Mouse (Mus musculus): ENCODE measurements around the gene Cldn6. TPM values are rescaled to one million over a fixed set of nuclear protein-coding genes. Genes with fewer than 3 reads are reported as not detected.
A peak's percentile ranks its signal among the peaks of the same experiment; 100 is the strongest.

The Cldn6 gene
- total RNA-seq, 2 experiments from 2014 or later = not detected

- peak; percentile 37 to 45 for DNase-seq
Measured at GRCm38 (mm10) chr17:23722376-23723125, 43.5 kb downstream of the Cldn6 start, which contains the start of gene 1520401A03Rik. Gene 1520401A03Rik (minus strand): TSS chr17:23722783.

- DNase-seq = no peak
Measured at GRCm38 (mm10) chr17:23725477-23725876, 46.4 kb downstream of the Cldn6 start.

- peak; percentile 97 to 99 for DNase-seq
Measured at GRCm38 (mm10) chr17:23725999-23726757, 47.1 kb downstream of the Cldn6 start, which contains the start of gene Pkmyt1. Gene Pkmyt1 (plus strand): TSS chr17:23726336.

GRCm38 (mm10) chr17:23726758-23727142, 47.7 kb downstream of the Cldn6 start:
- DNase-seq = peak; percentile 82 to 88

- DNase-seq = no peak
Measured at GRCm38 (mm10) chr17:23730441-23730840, 51.4 kb downstream of the Cldn6 start.

Other genes starting within 250 kb of the Cldn6 start
- gene Vmn2r117, start 199.6 kb upstream of the Cldn6 start, total RNA-seq (2021) = not detected
- 10 to 100 TPM; 10.3 to 12.1 TPM for gene Zfp213, start 115.0 kb upstream of the Cldn6 start, total RNA-seq (2021)
- gene Zfp13, start 79.8 kb upstream of the Cldn6 start, total RNA-seq (2021) = 10 to 100 TPM in 1 of 2 experiments, 1 to 10 TPM in 1; 7.0 to 11.4 TPM
- gene Zscan10, start 78.4 kb upstream of the Cldn6 start, total RNA-seq (2021) = not detected
- under 1 TPM; 0.20 TPM for gene Mmp25, start 34.0 kb upstream of the Cldn6 start, total RNA-seq (2021)
- not detected for gene Bicdl2, start 18.7 kb upstream of the Cldn6 start, total RNA-seq (2021)
- gene Hcfc1r1, start 5.7 kb upstream of the Cldn6 start, total RNA-seq (2021) = 100 to 1,000 TPM; 125 to 143 TPM
- 10 to 100 TPM; 28.6 to 30.3 TPM for gene Thoc6, start 5.4 kb upstream of the Cldn6 start, total RNA-seq (2021)
- 100 to 1,000 TPM; 116 to 301 TPM for gene Tnfrsf12a, start 1.8 kb upstream of the Cldn6 start, total RNA-seq (2021)
- not detected for gene Cldn9, start 4.8 kb downstream of the Cldn6 start, total RNA-seq (2021)
- 10 to 100 TPM in 1 of 2 experiments, 1 to 10 TPM in 1; 7.7 to 23.0 TPM for gene 1520401A03Rik, start 43.5 kb downstream of the Cldn6 start, total RNA-seq (2021)
- gene Pkmyt1, start 47.1 kb downstream of the Cldn6 start, total RNA-seq (2021) = 1 to 10 TPM; 4.0 to 5.6 TPM
- gene Paqr4, start 61.6 kb downstream of the Cldn6 start, total RNA-seq (2021) = 10 to 100 TPM in 1 of 2 experiments, 1 to 10 TPM in 1; 9.9 to 13.9 TPM
- gene Kremen2, start 66.6 kb downstream of the Cldn6 start, total RNA-seq (2021) = not detected
- gene Flywch1, start 92.4 kb downstream of the Cldn6 start, total RNA-seq (2021) = 10 to 100 TPM; 60.2 to 61.4 TPM
- 1 to 10 TPM; 6.9 to 8.8 TPM for gene Flywch2, start 106.8 kb downstream of the Cldn6 start, total RNA-seq (2021)
- 100 to 1,000 TPM; 435 to 589 TPM for gene Srrm2, start 111.3 kb downstream of the Cldn6 start, total RNA-seq (2021)
- 100 to 1,000 TPM; 400 to 416 TPM for gene Elob, start 149.9 kb downstream of the Cldn6 start, total RNA-seq (2021)
- not detected for gene Prss33, start 156.8 kb downstream of the Cldn6 start, total RNA-seq (2021)
- gene Prss32, start 164.6 kb downstream of the Cldn6 start, total RNA-seq (2021) = not detected
- gene Prss41, start 164.9 kb downstream of the Cldn6 start, total RNA-seq (2021) = under 1 TPM; 0.36 to 0.89 TPM
- gene Prss21, start 188.8 kb downstream of the Cldn6 start, total RNA-seq (2021) = not detected
- gene Dcpp1, start 201.6 kb downstream of the Cldn6 start, total RNA-seq (2021) = not detected
- gene Dcpp2, start 201.6 kb downstream of the Cldn6 start, total RNA-seq (2021) = not detected
- gene Dcpp3, start 238.2 kb downstream of the Cldn6 start, total RNA-seq (2021) = not detected